Mouse (Mus musculus) layer of hippocampus, adult 8-10 months (tissue): Measurements from ENCODE around the gene Gcgr. TPM values are rescaled to one million over a fixed set of nuclear protein-coding genes. Genes with fewer than 3 reads are reported as not detected.
"Not testable (repeated sequence)": the region's sequence is repeated elsewhere in the genome, so short reads cannot be mapped to it uniquely, and the experiment has no call there.

ENCODE experiments used
- DNase-seq, 2 experiments: peaks; one replicate each; pipeline ENCODE4 v3.0.0; 2022; ENCODE audit warnings: low spot score in 2 of 2
- total RNA-seq, 4 experiments: library from RNA; stranded (reverse); gene quantifications; 2 replicates each; pipeline ENCODE4 v1.2.4; 2022

Gene Gcgr
- total RNA-seq, 4 experiments from 2014 or later, result 0.25 TPM; not detected in 3

DNA sequence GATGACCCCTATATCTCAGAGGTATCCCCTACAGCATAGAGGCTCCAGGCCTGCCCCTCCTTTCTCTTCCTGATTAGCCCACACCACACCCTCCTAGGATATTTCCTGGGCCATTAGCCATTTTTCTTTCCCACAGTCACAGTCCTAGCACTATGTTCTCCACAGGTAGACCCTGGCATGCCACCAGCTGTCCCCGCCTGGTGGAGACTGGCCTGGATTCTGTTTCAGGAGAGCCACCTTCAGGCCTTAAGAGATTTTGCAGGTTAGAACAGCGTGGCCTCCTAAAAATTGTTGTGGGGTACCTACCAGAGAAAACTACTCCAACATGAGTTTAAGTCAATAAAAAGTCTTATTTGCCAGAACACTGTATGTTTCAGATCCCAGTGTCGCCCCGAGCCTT lies 23.6 kb upstream of the Gcgr start:
- DNase-seq, result no peak

DNA sequence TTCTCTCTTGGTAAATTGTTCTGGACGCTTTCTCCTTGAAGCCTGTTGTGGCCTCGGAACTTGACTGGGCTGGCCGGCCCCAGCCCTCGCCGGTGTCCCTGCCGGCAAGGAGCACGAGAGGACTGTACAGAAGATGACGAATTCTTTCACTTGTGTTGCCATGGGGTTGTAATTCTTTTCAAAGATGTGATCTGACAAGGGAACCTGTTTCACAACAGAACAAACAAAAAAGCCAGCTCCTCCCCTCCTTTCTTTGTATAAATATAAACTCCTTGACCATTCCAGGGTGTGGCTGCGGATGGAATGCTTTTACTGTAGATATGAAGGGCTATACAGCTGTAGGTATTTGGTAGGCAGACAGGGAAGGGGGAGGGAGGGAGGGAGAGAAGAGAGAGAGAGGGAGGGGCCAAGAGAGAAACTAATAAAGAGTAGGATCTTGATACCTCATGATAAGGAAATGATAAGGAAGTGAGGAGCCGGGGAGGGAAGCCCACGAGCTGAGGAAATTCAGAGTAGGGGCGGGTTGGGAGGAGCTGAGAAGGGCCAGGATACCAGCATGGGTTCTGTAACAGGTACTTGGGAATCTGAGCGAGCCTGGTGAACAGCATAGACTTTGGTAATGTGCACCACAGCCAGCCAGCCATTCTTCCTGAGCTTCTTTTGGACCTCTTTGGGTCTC lies 22.7 kb upstream of the Gcgr start:
- no peak for DNase-seq

DNA sequence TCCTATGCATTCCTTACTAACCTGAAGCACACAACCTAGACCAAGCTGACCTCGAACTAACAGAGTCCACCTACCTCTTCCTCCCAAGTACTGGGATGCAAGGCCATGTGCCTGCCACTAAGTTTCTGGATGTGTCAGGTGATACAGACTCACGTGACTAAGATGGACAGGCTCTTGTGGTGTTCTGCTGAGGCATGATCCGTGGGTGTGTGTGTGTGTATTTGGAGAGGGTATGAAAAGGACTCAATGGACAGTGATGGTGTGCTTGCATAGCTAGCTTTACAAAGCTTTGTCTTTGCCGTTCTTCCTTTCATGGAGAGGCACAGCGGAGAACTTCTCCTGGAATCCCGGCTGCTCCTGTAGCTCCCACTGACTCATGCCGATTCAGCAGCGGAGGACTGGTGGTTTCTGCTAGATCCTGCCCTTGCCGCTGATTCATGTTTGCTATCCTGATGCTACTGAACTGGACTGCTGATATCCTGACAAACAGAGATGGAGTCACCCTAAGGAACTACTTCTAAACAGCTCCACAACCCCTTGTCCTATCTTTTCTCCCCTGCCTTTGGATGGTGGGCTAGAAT lies 22.1 kb upstream of the Gcgr start:
- DNase-seq, result no peak

DNA sequence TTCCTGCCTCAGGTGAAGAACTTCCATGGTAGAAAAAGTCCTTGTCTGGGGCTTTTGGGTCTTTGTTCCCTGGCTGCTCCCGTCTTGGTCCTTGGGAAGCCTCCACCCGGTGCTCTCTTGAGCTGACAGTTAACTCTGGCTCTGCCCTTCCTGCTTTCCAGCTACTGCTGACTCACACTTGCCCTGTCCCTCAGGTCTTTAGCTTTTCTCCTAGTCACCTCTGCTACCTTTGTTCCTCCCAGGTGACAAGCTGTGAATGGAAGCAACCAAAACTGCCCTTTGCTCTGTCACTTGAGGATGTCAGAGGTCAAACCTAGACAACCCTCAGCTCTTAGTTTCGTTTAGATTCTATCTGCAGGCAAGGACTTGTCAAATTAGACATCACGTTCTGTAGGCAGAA lies 20.6 kb upstream of the Gcgr start:
- DNase-seq, result no peak

DNA sequence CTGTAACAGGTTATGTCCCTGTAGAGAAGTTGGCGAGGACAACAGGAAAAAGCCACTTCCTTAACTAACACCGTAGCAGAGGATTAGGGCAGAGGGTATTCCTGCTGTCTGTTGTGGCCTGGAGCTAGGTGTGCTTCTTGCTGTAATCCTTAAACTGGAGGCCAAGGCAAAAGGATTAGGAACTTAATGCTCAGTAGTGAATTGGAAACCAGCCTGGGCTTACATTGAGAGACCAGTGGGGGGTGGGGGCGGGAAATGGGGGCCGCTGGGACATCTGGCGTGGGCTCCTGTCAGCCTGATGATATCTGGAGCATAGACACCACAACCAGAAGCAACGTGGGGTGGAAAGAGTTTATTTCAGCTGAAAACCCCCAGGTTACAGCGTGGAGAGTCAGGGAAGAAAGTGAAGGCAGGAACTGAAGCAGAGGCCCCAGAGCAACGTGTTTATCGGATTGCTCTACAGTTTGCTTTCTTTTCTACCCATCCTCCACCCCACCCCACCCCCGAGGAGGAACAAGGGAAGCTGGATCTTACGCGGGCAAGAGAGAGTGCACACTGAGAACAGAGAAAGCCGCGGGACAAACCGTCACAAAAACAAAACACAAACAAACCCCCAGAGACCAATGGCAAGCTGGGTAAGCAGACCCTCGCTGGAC lies 20.0 kb upstream of the Gcgr start:
- no peak for DNase-seq

DNA sequence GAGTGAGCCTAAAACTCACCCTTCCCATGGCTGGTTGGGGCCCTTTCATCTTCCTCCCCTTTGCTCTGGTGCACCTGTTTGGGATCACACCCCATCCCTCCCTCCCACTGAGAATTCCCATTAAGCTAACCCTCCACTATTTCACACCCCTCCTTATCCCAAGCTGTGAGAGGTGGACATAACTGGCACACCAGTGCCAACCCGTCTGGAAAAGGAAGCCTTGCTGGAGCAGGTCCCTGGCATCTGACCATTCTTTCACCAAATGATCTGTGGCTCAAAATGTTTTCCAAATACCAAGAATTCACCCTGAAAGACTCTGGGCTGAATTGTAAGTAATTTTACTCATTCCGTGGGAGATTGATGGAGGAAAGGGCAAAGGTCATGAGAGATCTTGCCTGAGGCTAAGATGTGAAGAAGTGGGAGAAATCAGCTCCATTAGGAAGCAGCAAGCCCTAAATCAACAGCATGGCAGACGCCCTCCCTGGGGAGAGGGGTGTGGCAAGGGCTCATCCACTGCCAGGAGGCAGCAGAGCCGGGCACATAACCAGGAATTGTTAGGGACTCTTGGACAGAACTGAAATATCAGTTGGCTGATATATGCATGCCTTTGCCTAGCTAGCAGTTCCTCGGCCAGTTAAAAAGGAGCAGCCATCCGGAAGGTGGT lies 17.6 kb upstream of the Gcgr start:
- no peak for DNase-seq

DNA sequence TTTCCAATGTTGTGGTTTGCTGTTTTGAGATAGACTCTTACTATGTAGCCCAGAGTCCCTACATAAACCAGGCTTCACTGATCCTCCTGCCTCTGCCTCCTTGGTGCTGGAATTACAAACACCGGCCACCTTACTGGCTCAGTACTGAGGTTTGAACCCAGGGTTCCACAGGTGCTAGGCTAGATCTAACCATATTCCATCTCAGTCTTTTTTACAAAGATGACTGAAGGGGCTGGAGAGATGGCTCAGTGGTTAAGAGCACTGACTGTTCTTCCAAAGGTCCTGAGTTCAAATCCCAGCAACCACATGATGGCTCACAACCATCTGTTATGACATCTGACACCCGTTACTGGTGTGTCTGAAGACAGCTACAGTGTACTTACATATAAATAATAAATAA lies 16.2 kb upstream of the Gcgr start:
- DNase-seq, result not testable (repeated sequence)

DNA sequence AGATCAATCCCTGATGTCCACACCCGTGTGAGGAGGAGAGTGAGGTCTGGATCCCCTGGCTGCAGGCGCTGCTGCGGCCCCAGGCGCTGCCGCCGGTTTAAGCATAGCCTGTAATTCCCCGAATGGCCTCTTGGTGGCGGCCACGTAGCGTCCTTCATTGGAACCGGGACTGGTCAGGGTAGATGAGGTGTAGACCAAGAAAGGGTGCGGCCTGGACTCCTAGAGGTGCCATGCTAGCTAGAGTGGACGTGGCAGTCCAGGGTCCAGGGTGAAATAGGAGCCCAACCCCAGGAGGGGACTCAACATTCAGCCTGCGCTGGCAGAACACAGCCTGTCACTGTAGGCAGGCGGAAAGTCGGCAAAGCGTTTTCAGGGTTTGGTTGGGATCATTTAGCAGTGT lies 14.9 kb upstream of the Gcgr start:
- peak; percentile 55 to 88 for DNase-seq

DNA sequence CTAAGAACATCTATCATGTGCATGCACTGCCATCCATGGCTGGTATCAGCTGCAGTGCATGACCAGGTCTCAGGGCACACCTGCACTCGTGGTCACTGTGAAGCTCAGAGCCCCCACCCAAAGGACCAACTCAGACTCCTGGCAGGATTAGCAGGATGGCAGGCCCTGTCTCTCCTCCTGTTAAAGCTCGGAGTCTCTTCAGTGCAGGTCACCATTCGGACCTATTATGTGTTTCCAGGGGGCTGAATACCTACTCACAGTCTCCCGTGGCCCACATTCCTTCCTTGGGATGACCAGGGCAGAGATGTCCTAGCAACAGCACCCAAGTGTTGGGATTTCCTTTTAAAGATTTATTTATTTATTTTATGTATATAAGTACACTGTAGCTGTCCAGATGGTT lies 13.4 kb upstream of the Gcgr start:
- DNase-seq, result no peak

DNA sequence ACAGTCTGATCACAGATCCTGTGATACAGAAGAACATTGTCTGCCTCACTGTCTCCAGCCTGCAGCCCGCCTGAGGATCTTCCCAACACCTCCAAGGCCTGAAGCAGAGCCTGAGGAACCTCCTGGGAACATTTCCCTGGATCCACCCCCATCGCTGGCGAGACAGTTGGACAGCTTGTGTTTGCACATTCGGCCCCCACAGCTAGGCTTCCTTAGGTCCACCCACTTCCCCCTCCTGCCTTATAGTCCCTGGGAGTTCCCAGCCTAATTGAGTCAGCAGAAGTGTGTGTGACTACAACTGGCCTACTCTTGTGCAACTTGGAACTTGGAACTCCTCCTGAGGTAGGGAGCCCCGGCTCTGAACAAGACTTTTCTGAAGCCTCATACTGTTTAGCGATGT lies 12.5 kb upstream of the Gcgr start:
- DNase-seq, result peak; percentile 70 to 74

DNA sequence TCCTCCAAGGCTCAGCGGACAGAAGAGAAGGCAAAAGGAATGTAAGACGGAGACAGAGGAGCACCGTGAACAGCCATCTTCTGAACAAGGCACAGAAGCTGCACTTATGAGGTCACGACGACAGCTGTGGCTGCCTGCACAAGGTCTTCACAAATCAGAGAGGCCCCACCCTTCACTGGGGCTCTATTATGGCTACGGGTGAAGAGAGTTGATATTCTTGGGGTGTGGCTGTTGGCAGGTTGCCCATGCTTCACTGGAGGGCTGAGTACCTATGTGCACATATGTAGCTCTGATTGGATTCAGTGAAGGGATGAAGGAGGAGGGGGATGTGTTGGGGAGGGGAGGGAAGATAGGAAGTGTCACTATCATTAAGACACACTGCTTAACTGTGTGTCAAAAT lies 11.9 kb upstream of the Gcgr start:
- no peak for DNase-seq

DNA sequence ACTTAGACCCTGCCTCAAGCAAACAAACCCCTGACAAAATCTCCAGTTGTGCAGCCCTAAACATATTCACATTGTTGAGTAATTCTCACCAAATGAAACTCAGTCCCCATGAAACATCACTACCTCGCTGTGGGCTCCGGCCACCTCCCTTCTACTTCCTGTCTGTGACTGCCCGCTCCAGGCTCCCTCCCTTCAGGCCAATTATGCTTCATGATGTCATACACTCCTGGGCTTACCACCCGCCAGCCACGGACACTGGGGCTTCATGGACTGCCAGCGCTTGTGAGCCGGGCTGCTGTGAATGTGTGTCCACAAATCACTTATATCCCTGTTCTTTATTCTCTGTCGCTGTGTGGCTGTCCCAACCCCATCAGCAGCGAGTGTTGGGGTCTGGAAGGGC lies 10.8 kb upstream of the Gcgr start:
- DNase-seq, result no peak

DNA sequence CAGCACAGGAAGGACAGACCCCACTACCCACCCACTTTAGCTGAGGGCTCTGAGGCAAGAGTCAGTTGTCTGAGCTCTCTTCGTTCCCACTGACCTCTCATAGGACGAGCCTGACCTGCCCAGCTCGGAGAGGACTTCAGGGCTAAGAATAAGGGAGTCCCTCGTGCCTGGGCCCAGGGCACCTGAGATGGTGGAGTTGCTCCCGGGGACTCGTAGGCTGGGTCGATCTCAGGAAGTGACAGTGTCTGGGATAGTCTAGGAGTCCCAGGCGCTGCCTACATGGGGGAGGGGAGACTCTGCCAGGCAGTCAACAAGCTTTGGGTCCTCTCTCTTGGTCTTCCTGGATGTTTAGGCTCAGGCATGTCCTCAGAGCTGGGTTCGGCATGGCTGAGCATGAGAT lies 10.0 kb upstream of the Gcgr start:
- DNase-seq, result no peak

DNA sequence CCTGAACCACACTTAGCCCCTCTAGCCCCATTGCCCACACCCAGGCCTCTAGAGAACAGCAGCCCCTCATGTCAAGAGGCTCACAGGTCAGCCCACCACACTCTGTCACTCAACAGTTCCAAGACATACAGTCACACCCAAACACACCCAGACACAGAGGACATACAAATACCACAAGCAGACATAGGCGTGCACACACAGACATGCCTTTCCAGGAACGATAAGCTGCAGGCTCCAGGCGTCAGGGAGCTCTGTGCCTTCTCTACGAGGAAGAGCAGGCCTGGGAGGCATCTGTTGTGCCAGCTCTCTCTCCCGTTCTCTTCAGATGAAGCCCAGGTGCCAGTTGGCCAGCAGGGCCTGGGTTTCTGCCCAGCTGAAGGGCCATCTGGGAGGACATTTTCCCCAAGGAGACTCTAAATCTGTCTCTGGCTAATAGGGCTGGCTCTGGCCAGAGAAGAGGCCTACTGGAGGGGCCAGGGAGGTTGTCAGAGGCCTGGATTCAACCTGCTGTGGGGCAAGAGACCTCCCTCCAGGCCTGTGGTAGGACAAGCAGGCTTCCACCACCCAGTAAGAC lies 9.4 kb upstream of the Gcgr start:
- peak in 1 of 2 experiments; percentile 22 for DNase-seq

DNA sequence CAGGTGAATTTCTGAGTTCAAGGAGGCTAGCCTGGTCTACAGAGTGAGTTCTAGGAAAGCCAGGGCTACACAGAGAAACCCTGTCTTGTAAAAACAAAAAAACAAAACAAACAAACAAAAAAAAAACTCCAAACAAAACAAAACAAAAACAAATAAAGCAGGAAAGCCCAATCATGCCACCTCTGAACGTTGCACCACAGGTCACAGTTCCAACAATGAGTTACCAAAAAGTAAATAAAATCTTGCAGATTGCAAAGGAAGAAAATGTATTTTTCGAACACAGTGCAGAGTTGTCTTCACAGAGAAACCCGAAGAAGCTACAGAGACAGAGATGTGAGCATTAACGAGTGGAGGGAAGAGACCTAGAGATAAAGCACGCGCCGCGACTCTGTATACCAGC lies 7.9 kb upstream of the Gcgr start:
- no peak for DNase-seq

DNA sequence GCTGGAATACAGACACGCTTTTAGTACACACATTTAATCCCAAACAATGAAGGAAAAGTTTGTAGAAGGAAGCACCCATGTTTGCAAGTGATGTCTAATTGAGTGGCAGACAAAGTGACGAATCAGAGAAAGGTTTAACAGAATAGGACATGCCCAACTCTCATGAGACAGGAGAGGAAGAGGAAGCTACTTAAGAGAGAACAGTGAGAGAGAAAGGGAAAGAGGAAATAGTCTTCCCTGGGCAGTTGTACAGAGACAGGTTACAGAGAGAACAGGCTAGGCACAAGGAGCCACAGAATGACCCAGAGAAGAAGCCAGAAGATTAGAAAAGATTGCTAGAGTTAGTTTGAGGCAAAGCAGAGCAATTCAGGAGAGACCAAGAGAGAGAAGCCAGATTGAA lies 4.5 kb upstream of the Gcgr start:
- DNase-seq, result no peak

DNA sequence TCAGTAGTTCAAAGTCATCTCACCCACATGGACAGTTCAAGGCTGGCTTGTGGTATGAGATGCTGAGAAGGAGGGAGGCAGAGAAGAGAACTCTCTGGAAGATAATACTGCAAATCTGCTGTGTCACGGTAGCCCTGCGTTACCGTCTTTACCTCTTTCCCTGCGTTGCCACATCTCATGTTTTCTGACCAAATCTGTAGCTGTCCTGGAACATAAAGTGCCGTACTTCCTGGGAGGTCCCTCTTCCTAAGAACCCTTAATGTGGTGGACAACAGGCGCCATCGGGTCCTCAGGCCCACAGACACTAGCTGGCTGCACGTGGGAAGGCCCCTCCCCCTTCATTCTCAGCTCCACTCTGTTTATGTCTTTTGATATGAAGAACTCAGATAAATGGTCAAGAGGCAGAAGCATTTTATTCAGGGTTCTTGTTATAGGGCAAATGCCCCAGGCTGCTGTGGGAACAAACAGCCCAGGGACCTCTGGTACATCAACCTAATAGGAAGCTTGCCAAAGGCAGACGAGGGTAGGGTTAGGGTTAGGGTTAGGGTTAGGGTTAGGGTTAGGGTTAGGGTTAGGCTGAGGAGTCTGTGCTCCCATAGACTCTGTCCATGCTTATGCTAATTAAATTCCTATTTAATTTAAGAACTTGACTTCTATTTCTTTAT lies 2.7 kb upstream of the Gcgr start:
- no peak for DNase-seq

DNA sequence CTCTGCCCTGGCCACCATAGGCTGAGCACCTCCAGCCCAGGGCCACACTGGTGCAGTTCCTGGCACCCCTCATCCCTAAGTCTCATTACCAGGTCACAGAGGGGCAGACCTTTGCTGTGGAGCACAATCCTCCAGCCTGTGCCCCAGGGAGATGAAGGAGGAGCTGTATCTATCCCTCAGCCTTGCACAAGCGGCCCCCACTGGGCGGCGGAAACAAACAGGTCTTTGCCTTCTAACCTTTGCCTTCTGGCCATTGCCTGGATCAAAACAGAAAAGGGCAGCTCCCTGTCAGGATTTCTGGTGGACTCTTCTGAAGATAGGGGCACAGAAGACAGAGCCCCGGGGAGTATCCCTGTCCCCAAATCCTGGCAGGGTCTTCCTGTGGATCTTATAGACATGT lies 1.6 kb upstream of the Gcgr start:
- no peak for DNase-seq

DNA sequence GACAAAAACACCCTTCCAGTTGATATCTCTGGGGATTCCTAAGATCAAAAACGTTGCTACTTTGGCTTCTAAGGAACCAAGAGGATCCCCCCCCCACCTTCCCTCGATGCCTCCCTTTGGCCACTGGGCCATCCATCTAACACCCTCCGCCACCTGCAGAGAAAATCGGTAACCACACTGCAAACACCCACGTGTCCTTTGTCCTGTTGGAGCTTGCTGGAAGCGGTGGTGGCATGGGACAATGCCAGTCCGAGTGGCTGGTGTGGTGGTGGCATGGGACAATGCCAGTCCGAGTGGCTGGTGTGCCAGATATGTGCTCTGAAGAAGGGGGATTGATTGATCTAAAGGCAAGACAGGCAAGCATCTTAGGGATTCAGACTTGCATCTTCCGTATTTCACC lies 1.1 kb downstream of the Gcgr start:
- no peak for DNase-seq

DNA sequence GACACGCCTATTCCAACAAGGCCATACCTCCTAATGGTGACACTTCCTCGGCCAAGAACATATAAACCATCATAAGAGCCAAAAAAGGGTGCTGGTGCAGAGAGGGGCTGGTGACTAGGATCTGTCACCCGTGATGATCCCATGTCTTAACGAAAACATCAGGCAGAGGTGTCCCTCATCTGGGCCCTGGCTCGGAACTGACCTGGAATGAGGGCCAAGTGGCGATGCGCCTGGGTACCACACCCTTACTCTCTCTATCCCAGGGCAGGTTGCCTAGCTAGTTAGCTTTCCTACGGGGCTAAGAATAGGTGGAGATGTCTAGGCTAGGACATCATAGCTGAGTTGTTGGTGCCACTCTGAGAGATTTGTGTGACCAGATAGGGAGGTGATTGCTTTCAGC lies 3.6 kb downstream of the Gcgr start:
- no peak for DNase-seq

DNA sequence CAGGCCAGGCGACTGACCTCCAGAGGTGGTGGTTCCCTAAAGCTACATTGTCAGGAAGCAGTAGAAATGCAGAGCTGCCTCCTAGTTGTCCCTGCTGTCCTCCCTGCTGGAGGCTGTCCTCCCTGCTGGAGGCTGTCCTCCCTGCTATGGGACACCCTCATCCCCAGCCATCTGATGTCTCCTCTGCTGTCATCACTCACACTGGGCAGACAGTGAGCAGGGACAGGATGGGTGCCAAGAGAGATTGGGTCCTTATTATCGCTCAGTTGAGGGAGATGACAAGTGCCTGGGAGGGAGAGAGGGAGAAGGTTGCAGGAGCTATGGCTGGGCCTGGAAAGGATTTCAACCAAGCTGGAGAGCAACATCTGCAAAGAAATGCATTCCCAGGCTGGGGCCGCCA lies 4.6 kb downstream of the Gcgr start:
- DNase-seq, result no peak

DNA sequence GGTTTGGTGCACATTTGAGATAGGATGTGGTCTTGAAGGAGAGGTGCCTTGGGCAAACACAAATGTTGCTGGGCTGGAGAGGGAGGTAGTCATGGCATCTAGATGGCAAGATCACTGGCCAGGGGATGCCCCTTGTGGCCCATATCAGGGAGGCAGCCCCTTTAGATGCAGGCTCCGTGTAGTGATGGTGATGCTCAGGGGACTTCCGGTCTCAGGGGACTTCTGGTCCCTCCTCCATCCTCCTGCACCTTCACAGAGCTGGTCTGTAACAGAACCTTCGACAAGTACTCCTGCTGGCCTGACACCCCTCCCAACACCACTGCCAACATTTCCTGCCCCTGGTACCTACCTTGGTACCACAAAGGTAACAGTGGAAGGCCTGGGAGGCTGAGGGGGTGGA lies 5.3 kb downstream of the Gcgr start:
- DNase-seq, result no peak
